Mouse (Mus musculus): ENCODE data around the gene Gm20906. TPM values are rescaled to one million over a fixed set of nuclear protein-coding genes. Genes with fewer than 3 reads are reported as not detected.
"Not testable (repeated sequence)": the region's sequence is repeated elsewhere in the genome, so short reads cannot be mapped to it uniquely, and the experiment has no call there.

The Gm20906 gene
- total RNA-seq (2021), result not detected
- long read RNA-seq, experiment 1, result 0 reads
- long read RNA-seq, experiment 2, result 0 reads

DNA sequence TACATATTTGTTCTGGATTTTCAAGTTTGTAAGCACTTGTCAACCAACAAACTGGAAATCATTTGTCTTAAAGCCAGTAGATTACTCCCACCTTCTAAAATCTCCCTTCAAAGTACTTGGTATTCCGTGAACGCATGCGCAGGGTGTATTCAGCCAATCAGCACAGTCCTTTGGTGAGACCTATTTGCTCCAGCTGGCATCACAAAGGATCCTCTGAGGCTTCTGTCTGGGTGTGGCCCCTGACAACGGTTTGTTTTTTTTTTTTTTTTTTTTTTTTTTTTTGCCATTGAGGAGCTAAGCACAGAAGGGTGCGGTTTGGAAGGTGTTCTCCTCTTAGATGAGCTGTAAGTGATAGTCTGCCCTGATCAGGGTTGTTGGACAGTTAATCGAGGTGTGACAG is at the start of gene Gm20906:
Gene Gm20906, plus strand, starts transcription at position 301 of the 400 bp plus-strand sequence.
- H3K27ac ChIP-seq; DNase-seq (ENCODE audit: extremely low spot score in 1 of 2, low spot score in 2 of 2); H3K4me3 ChIP-seq; intact Hi-C loops (cut with DNase I): not testable (repeated sequence)

Measured in left cerebral cortex, adult 2 months (tissue).